ENCODE assay signal across 8 mouse cellular contexts in the genomic region with DNA sequence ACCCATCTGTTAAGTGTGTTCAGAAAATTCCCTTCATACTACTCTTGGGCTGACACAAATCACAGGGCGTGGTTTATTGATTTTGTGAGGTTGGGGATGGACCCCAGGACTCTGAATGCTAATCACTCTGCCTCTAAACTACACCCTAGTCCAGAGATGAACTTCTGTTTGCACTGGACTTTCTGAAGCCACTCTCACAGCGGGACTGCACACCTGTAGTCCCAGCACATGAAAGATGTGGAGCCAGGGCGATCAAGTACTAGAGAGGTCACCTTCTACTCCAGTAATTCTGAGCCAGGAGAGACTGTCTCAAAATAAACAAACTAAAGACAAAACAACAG. TPM values are rescaled to one million over a fixed set of nuclear protein-coding genes. Genes with fewer than 3 reads are reported as not detected.
A peak's percentile ranks its signal among the peaks of the same experiment; 100 is the strongest.
DNase-seq lines count a peak whose midpoint lies in the region; ATAC-seq and TF ChIP-seq lines count a peak whose summit lies in the region.

No protein-coding gene starts in this region.

- H3K4me2 ChIP-seq in embryonic facial prominence, embryonic 15.5 days (replicated peaks) = peak overlapping the region; percentile 69
- H3K4me2 ChIP-seq in limb, embryonic 12.5 days = peak overlapping the region; percentile 66
- H3K4me2 ChIP-seq in neural tube, embryonic 15.5 days = peak overlapping the region; percentile 93

- no peaks in the 10 kb centered on the region for H3K27me3 ChIP-seq in embryonic facial prominence, embryonic 15.5 days
- H3K27me3 ChIP-seq in limb, embryonic 12.5 days = no peaks in the 10 kb centered on the region
- H3K27me3 ChIP-seq in neural tube, embryonic 15.5 days (replicated peaks) = 0 out of 2 replicates have a peak, but pooled peaks cover 5% of the 10 kb centered on the region
- H3K27me3 ChIP-seq in thymus, adult 2 months (ENCODE audit: control insufficient read depth, insufficient read depth, low read length) = no peaks in the 10 kb centered on the region

- ATAC-seq in embryonic facial prominence, embryonic 15.5 days (ENCODE audit: insufficient number of reproducible peaks, low FRiP score, low TSS enrichment, low read depth) = no peak
- no peak for ATAC-seq in limb, embryonic 12.5 days (ENCODE audit: insufficient number of reproducible peaks, insufficient read depth, low FRiP score, low TSS enrichment, low read depth)
- no peak for ATAC-seq in neural tube, embryonic 15.5 days (ENCODE audit: low FRiP score)

- peaks cover 25% of the 10 kb centered on the region for H3K36me3 ChIP-seq in embryonic facial prominence, embryonic 15.5 days
- peaks cover 61% of the 10 kb centered on the region for H3K36me3 ChIP-seq in limb, embryonic 12.5 days
- H3K36me3 ChIP-seq in neural tube, embryonic 15.5 days = no peaks in the 10 kb centered on the region
- H3K36me3 ChIP-seq in thymus, adult 2 months (ENCODE audit: control insufficient read depth, insufficient read depth, low read length) = no peaks in the 10 kb centered on the region

- no peaks in the 10 kb centered on the region for H3K9me3 ChIP-seq in embryonic facial prominence, embryonic 15.5 days (replicated peaks)
- no peaks in the 10 kb centered on the region for H3K9me3 ChIP-seq in limb, embryonic 12.5 days
- no peaks in the 10 kb centered on the region for H3K9me3 ChIP-seq in neural tube, embryonic 15.5 days (replicated peaks)

- intact Hi-C loops in left cerebral cortex, adult 2 months (cut with DNase I) = no loop called here
- intact Hi-C loops in left cerebral cortex, postnatal 10 days (cut with DNase I) = no loop called here

- no peak for DNase-seq in left cerebral cortex, adult 2 months (ENCODE audit: extremely low spot score in 1 of 2, low spot score in 2 of 2)
- no peak for DNase-seq in left cerebral cortex, postnatal 10 days (ENCODE audit: extremely low spot score in 1 of 2, low spot score in 2 of 2)
- DNase-seq in left cerebral cortex, adult 9 months (ENCODE audit: low spot score in 2 of 2) = no peak
- no peak for DNase-seq in layer of hippocampus, adult 11-12 months (ENCODE audit: low spot score)
- no peak for DNase-seq in thymus, adult 2 months

- no peak for TF ChIP-seq CTCF in left cerebral cortex, adult 2 months (IDR thresholded peaks at IDR 0.05)
- no peak for TF ChIP-seq CTCF in thymus, adult 2 months (IDR thresholded peaks at IDR 0.05; ENCODE audit: borderline replicate concordance, control insufficient read depth, extremely low read depth, insufficient read depth, low read length, poor library complexity)

- 54% methylated on average over 3 of the region's 3 CpGs for WGBS in embryonic facial prominence, embryonic 15.5 days
- WGBS in limb, embryonic 12.5 days = 54% methylated on average over 3 of the region's 3 CpGs
- WGBS in neural tube, embryonic 15.5 days = 54% methylated on average over 3 of the region's 3 CpGs
- 75% methylated on average over 3 of the region's 3 CpGs for WGBS in thymus, adult 2 months

- H3K4me3 ChIP-seq in left cerebral cortex, adult 2 months = peak overlapping the region; percentile 83
- H3K4me3 ChIP-seq in embryonic facial prominence, embryonic 15.5 days (replicated peaks) = peak overlapping the region; percentile 87
- H3K4me3 ChIP-seq in limb, embryonic 12.5 days (replicated peaks) = peak overlapping the region; percentile 82
- peak overlapping the region; percentile 72 for H3K4me3 ChIP-seq in neural tube, embryonic 15.5 days (replicated peaks)
- no peak overlapping the region for H3K4me3 ChIP-seq in thymus, adult 2 months (ENCODE audit: control insufficient read depth, insufficient read depth, low read length)

- peak overlapping the region; percentile 87; the same call in 1 of the 2 replicates for H3K27ac ChIP-seq in left cerebral cortex, adult 2 months
- H3K27ac ChIP-seq in embryonic facial prominence, embryonic 15.5 days (replicated peaks) = peak overlapping the region; percentile 96
- peak overlapping the region; percentile 97 for H3K27ac ChIP-seq in limb, embryonic 12.5 days
- H3K27ac ChIP-seq in neural tube, embryonic 15.5 days (replicated peaks) = no peak overlapping the region
- H3K27ac ChIP-seq in thymus, adult 2 months (ENCODE audit: control insufficient read depth, insufficient read depth, low read length) = no peak overlapping the region

- no peak for TF ChIP-seq POLR2A in thymus, adult 2 months (IDR thresholded peaks at IDR 0.05; ENCODE audit: control insufficient read depth, extremely low read depth, insufficient read depth, low read length, poor library complexity)

- H3K4me1 ChIP-seq in embryonic facial prominence, embryonic 15.5 days = peaks cover 42% of the 10 kb centered on the region
- peaks cover 32% of the 10 kb centered on the region for H3K4me1 ChIP-seq in limb, embryonic 12.5 days (replicated peaks)
- H3K4me1 ChIP-seq in neural tube, embryonic 15.5 days = peaks cover 19% of the 10 kb centered on the region
- peaks cover 10% of the 10 kb centered on the region for H3K4me1 ChIP-seq in thymus, adult 2 months (replicated peaks; ENCODE audit: control insufficient read depth, insufficient read depth, low read length)

- peak overlapping the region; percentile 93; the same call in 1 of the 2 replicates for H3K9ac ChIP-seq in embryonic facial prominence, embryonic 15.5 days
- peak overlapping the region; percentile 83 for H3K9ac ChIP-seq in limb, embryonic 12.5 days (replicated peaks)
- no peak overlapping the region for H3K9ac ChIP-seq in neural tube, embryonic 15.5 days (replicated peaks)

RNA-seq across cellular contexts. Expression of gene Kank2, which starts 0.4 kb away (rescaled TPM):
- 1 to 10 TPM; 8.5 to 8.8 TPM for total RNA-seq in left cerebral cortex, adult 2 months (2021)
- 1 to 10 TPM; 6.7 to 7.7 TPM for total RNA-seq in left cerebral cortex, postnatal 10 days (2021)
- polyA plus RNA-seq in embryonic facial prominence, embryonic 15.5 days (2015; fragmentation: Nextera tagmentation; extraction: Ambion mirVana) = 25.2 and 26.2 TPM in 2 replicates
- 19.9 and 22.3 TPM in 2 replicates for polyA plus RNA-seq in limb, embryonic 12.5 days (2016; fragmentation: Nextera tagmentation; extraction: Ambion mirVana)
- 4.9 and 7.4 TPM in 2 replicates for polyA plus RNA-seq in neural tube, embryonic 15.5 days (2015; fragmentation: Nextera tagmentation; extraction: Ambion mirVana)
- 9.1 and 12.6 TPM in 2 replicates for polyA plus RNA-seq in thymus, adult 2 months (2012; rRNA removed)

RNA-seq across cellular contexts. Expression of gene Angptl8, which starts 36.3 kb away (rescaled TPM):
- total RNA-seq in left cerebral cortex, adult 2 months (2021) = not detected
- not detected for total RNA-seq in left cerebral cortex, postnatal 10 days (2021)
- 0.84 and 1.2 TPM in 2 replicates for polyA plus RNA-seq in embryonic facial prominence, embryonic 15.5 days (2015; fragmentation: Nextera tagmentation; extraction: Ambion mirVana)
- polyA plus RNA-seq in limb, embryonic 12.5 days (2016; fragmentation: Nextera tagmentation; extraction: Ambion mirVana) = 0.99 and 1.1 TPM in 2 replicates
- 0.42 and 1.1 TPM in 2 replicates for polyA plus RNA-seq in neural tube, embryonic 15.5 days (2015; fragmentation: Nextera tagmentation; extraction: Ambion mirVana)
- 4.7 and 6.5 TPM in 2 replicates for polyA plus RNA-seq in thymus, adult 2 months (2012; rRNA removed)

RNA-seq across cellular contexts. Expression of gene Spc24, which starts 38.9 kb away (rescaled TPM):
- 1 to 10 TPM; 1.7 to 2.4 TPM for total RNA-seq in left cerebral cortex, adult 2 months (2021)
- 1 to 10 TPM; 2.9 to 3.5 TPM for total RNA-seq in left cerebral cortex, postnatal 10 days (2021)
- polyA plus RNA-seq in embryonic facial prominence, embryonic 15.5 days (2015; fragmentation: Nextera tagmentation; extraction: Ambion mirVana) = 80.1 and 83.4 TPM in 2 replicates
- polyA plus RNA-seq in limb, embryonic 12.5 days (2016; fragmentation: Nextera tagmentation; extraction: Ambion mirVana) = 152 and 161 TPM in 2 replicates
- 17.2 and 39.7 TPM in 2 replicates for polyA plus RNA-seq in neural tube, embryonic 15.5 days (2015; fragmentation: Nextera tagmentation; extraction: Ambion mirVana)
- 59.0 and 75.8 TPM in 2 replicates for polyA plus RNA-seq in thymus, adult 2 months (2012; rRNA removed)

RNA-seq across cellular contexts. Expression of gene Dock6, which starts 53.5 kb away (rescaled TPM):
- 10 to 100 TPM; 15.8 to 18.1 TPM for total RNA-seq in left cerebral cortex, adult 2 months (2021)
- total RNA-seq in left cerebral cortex, postnatal 10 days (2021) = 10 to 100 TPM; 23.5 to 25.2 TPM
- polyA plus RNA-seq in embryonic facial prominence, embryonic 15.5 days (2015; fragmentation: Nextera tagmentation; extraction: Ambion mirVana) = 34.5 and 37.7 TPM in 2 replicates
- 38.3 and 38.9 TPM in 2 replicates for polyA plus RNA-seq in limb, embryonic 12.5 days (2016; fragmentation: Nextera tagmentation; extraction: Ambion mirVana)
- 14.0 and 22.5 TPM in 2 replicates for polyA plus RNA-seq in neural tube, embryonic 15.5 days (2015; fragmentation: Nextera tagmentation; extraction: Ambion mirVana)
- 27.7 and 30.8 TPM in 2 replicates for polyA plus RNA-seq in thymus, adult 2 months (2012; rRNA removed)

Comparison
In these comparisons a context has a peak if more than half of its experiments do, and no peak if none do; other contexts are left out.
1. H3K27ac ChIP-seq: peak in left cerebral cortex, adult 2 months (single experiment), embryonic facial prominence, embryonic 15.5 days (single experiment) and limb, embryonic 12.5 days (single experiment); none in neural tube, embryonic 15.5 days (single experiment) and thymus, adult 2 months (single experiment).
2. Peak in every context shown above with its lines, with median percentiles within 50 percentile points of each other: H3K4me2 ChIP-seq.